Mouse (Mus musculus): ENCODE data around the gene Ndufa13.

- TF ChIP-seq CTCF (IDR thresholded peaks at IDR 0.05; ENCODE audit: insufficient read depth, low read length) (no peak), POLR2A (IDR thresholded peaks at IDR 0.05; ENCODE audit: borderline replicate concordance, extremely low read depth, low read depth, low read length) (no peak)
Measured at GRCm38 (mm10) chr8:69921141-69921540, 18.8 kb upstream of the Ndufa13 start.

Measured in lung, adult 2 months (tissue).